In genomic region chr16:5131251-5131922, GRCm38 (mm10) we compare ENCODE assay signal across 9 mouse cellular contexts. TPM values are rescaled to one million over a fixed set of nuclear protein-coding genes. Genes with fewer than 3 reads are reported as not detected.
DNase-seq lines count a peak whose midpoint lies in the region; ATAC-seq and TF ChIP-seq lines count a peak whose summit lies in the region.
"Had no signal": no experiment of that assay in that cellular context is flagged by ENCODE, and none has a peak within 500 bp of the region (broad histone marks: within the 10 kb centered on the region; RNA-seq: fewer than 3 reads in every experiment).

No protein-coding gene starts in this region.

- H3K9ac ChIP-seq in forebrain, postnatal 0 days = no peak overlapping the region
- no peak overlapping the region for H3K9ac ChIP-seq in forebrain, embryonic 16.5 days (replicated peaks; ENCODE audit: low read depth, low read length)
- no peak overlapping the region for H3K9ac ChIP-seq in midbrain, embryonic 11.5 days (ENCODE audit: low read length)
- H3K9ac ChIP-seq in midbrain, embryonic 14.5 days (replicated peaks; ENCODE audit: low read length) = no peak overlapping the region
- H3K9ac ChIP-seq in limb, embryonic 11.5 days (ENCODE audit: low read length) = no peak overlapping the region

- 2% methylated on average over 25 of the region's 25 CpGs for whole genome bisulfite sequencing in forebrain, postnatal 0 days
- 2% methylated on average over 25 of the region's 25 CpGs for WGBS in forebrain, embryonic 16.5 days
- WGBS in midbrain, embryonic 11.5 days = 3% methylated on average over 25 of the region's 25 CpGs
- 3% methylated on average over 25 of the region's 25 CpGs for WGBS in midbrain, embryonic 14.5 days
- 4% methylated on average over 25 of the region's 25 CpGs for WGBS in limb, embryonic 11.5 days
- WGBS in small intestine, adult 2 months = 5% methylated on average over 25 of the region's 25 CpGs

- no peak overlapping the region for H3K27ac ChIP-seq in forebrain, postnatal 0 days (ENCODE audit: low read depth, low read length)
- no peak overlapping the region for H3K27ac ChIP-seq in forebrain, embryonic 16.5 days (ENCODE audit: low read length)
- H3K27ac ChIP-seq in midbrain, embryonic 11.5 days (ENCODE audit: low read depth, low read length) = no peak overlapping the region
- no peak overlapping the region for H3K27ac ChIP-seq in midbrain, embryonic 14.5 days (replicated peaks; ENCODE audit: low read depth, low read length)
- no peak overlapping the region for H3K27ac ChIP-seq in limb, embryonic 11.5 days (replicated peaks; ENCODE audit: low read depth, low read length)
- no peak overlapping the region for H3K27ac ChIP-seq in small intestine, adult 2 months (ENCODE audit: insufficient read depth, low read depth, low read length)

- no peaks in the 10 kb centered on the region for H3K36me3 ChIP-seq in forebrain, postnatal 0 days (ENCODE audit: insufficient read depth)
- no peaks in the 10 kb centered on the region for H3K36me3 ChIP-seq in forebrain, embryonic 16.5 days (ENCODE audit: control insufficient read depth, insufficient read depth)
- H3K36me3 ChIP-seq in midbrain, embryonic 11.5 days (ENCODE audit: control insufficient read depth, insufficient read depth, low read length) = no peaks in the 10 kb centered on the region
- H3K36me3 ChIP-seq in midbrain, embryonic 14.5 days (ENCODE audit: control insufficient read depth, insufficient read depth, low read length) = no peaks in the 10 kb centered on the region
- no peaks in the 10 kb centered on the region for H3K36me3 ChIP-seq in limb, embryonic 11.5 days (ENCODE audit: control insufficient read depth, insufficient read depth, low read length)
- H3K36me3 ChIP-seq in small intestine, adult 2 months (ENCODE audit: control insufficient read depth, insufficient read depth, low read length) = no peaks in the 10 kb centered on the region

- intact Hi-C loops in left cerebral cortex, postnatal 25 days (cut with DNase I) = no loop called here

- H3K4me1 ChIP-seq in forebrain, postnatal 0 days (ENCODE audit: insufficient read depth) = no peaks in the 10 kb centered on the region
- H3K4me1 ChIP-seq in forebrain, embryonic 16.5 days (replicated peaks; ENCODE audit: control insufficient read depth, insufficient read depth, low read length) = peaks cover 7% of the 10 kb centered on the region
- no peaks in the 10 kb centered on the region for H3K4me1 ChIP-seq in midbrain, embryonic 11.5 days (ENCODE audit: control insufficient read depth, insufficient read depth, low read length)
- 0 out of 2 replicates have a peak, but pooled peaks cover 5% of the 10 kb centered on the region for H3K4me1 ChIP-seq in midbrain, embryonic 14.5 days (ENCODE audit: control insufficient read depth, insufficient read depth, low read length)
- 0 out of 2 replicates have a peak, but pooled peaks cover 3% of the 10 kb centered on the region for H3K4me1 ChIP-seq in limb, embryonic 11.5 days (ENCODE audit: control insufficient read depth, insufficient read depth, low read length)
- peaks cover 31% of the 10 kb centered on the region for H3K4me1 ChIP-seq in small intestine, adult 2 months (ENCODE audit: control insufficient read depth, insufficient read depth, insufficient read length, low read length)

- H3K9me3 ChIP-seq in forebrain, postnatal 0 days (ENCODE audit: low read length) = no peaks in the 10 kb centered on the region
- H3K9me3 ChIP-seq in forebrain, embryonic 16.5 days (ENCODE audit: control insufficient read depth, low read length) = no peaks in the 10 kb centered on the region
- H3K9me3 ChIP-seq in midbrain, embryonic 11.5 days (ENCODE audit: control insufficient read depth, low read length) = no peaks in the 10 kb centered on the region
- no peaks in the 10 kb centered on the region for H3K9me3 ChIP-seq in midbrain, embryonic 14.5 days (ENCODE audit: control insufficient read depth, low read length)
- no peaks in the 10 kb centered on the region for H3K9me3 ChIP-seq in limb, embryonic 11.5 days (ENCODE audit: control insufficient read depth, low read length)

- 0 out of 2 replicates have a peak, but pooled peaks have one; percentile 14 for ATAC-seq in forebrain, postnatal 0 days
- ATAC-seq in forebrain, embryonic 16.5 days = no peak
- no peak for ATAC-seq in midbrain, embryonic 11.5 days (ENCODE audit: low FRiP score)
- ATAC-seq in midbrain, embryonic 14.5 days (ENCODE audit: low FRiP score, low TSS enrichment) = no peak
- ATAC-seq in limb, embryonic 11.5 days (ENCODE audit: insufficient number of reproducible peaks, low FRiP score, low TSS enrichment, low read depth) = no peak

- no peak overlapping the region for H3K4me2 ChIP-seq in forebrain, postnatal 0 days (ENCODE audit: low read depth)
- no peak overlapping the region for H3K4me2 ChIP-seq in forebrain, embryonic 16.5 days (ENCODE audit: low read length)
- H3K4me2 ChIP-seq in midbrain, embryonic 11.5 days = no peak overlapping the region
- no peak overlapping the region for H3K4me2 ChIP-seq in midbrain, embryonic 14.5 days (ENCODE audit: low read length)
- H3K4me2 ChIP-seq in limb, embryonic 11.5 days (ENCODE audit: low read depth, severe bottlenecking) = 0 out of 2 replicates have a peak overlapping the region, but pooled peaks have one; percentile 56

- H3K27me3 ChIP-seq in forebrain, postnatal 0 days (ENCODE audit: insufficient read depth, low read length) = peaks cover 43% of the 10 kb centered on the region
- peaks cover 44% of the 10 kb centered on the region for H3K27me3 ChIP-seq in forebrain, embryonic 16.5 days (replicated peaks; ENCODE audit: control insufficient read depth, insufficient read depth, low read length)
- peaks cover 38% of the 10 kb centered on the region for H3K27me3 ChIP-seq in midbrain, embryonic 11.5 days (ENCODE audit: control insufficient read depth, insufficient read depth, low read length)
- H3K27me3 ChIP-seq in midbrain, embryonic 14.5 days (ENCODE audit: control insufficient read depth, insufficient read depth, low read length) = peaks cover 45% of the 10 kb centered on the region
- H3K27me3 ChIP-seq in limb, embryonic 11.5 days (ENCODE audit: control insufficient read depth, insufficient read depth, low read length) = peaks cover 47% of the 10 kb centered on the region
- H3K27me3 ChIP-seq in small intestine, adult 2 months (ENCODE audit: control insufficient read depth, insufficient read depth, low read length) = peaks cover 12% of the 10 kb centered on the region

- H3K4me3 ChIP-seq in forebrain, postnatal 0 days (ENCODE audit: low read depth, low read length) = no peak overlapping the region
- H3K4me3 ChIP-seq in forebrain, embryonic 16.5 days (replicated peaks; ENCODE audit: low read length) = no peak overlapping the region
- H3K4me3 ChIP-seq in midbrain, embryonic 11.5 days (ENCODE audit: low read depth, low read length) = no peak overlapping the region; the same call in 1 of the 2 replicates
- H3K4me3 ChIP-seq in midbrain, embryonic 14.5 days (replicated peaks; ENCODE audit: low read depth, low read length) = no peak overlapping the region
- H3K4me3 ChIP-seq in limb, embryonic 11.5 days (ENCODE audit: low read depth, low read length) = peak overlapping the region; percentile 37; the same call in 1 of the 2 replicates
- H3K4me3 ChIP-seq in small intestine, adult 2 months (ENCODE audit: low read depth, low read length) = peak overlapping the region; percentile 87

- no peak for DNase-seq in forebrain, postnatal 0 days
- peak; percentile 82 for DNase-seq in midbrain, embryonic 11.5 days (ENCODE audit: low spot score, missing footprints)
- DNase-seq in midbrain, embryonic 14.5 days = no peak
- DNase-seq in limb, embryonic 11.5 days (ENCODE audit: low spot score) = peak; percentile 24
- no peak for DNase-seq in ovary, postnatal 10 days (ENCODE audit: low spot score)
- no peak for DNase-seq in left cerebral cortex, postnatal 25 days (ENCODE audit: low spot score in 2 of 2)

- no peak for TF ChIP-seq POLR2A in small intestine, adult 2 months (IDR thresholded peaks at IDR 0.05; ENCODE audit: low read depth, low read length)

- no peak for TF ChIP-seq CTCF in forebrain, postnatal 0 days (IDR thresholded peaks at IDR 0.05; ENCODE audit: low read depth)
- no peak for TF ChIP-seq CTCF in small intestine, adult 2 months (IDR thresholded peaks at IDR 0.05; ENCODE audit: extremely low read depth, insufficient read length, insufficient replicate concordance, low read depth, low read length)

RNA-seq across cellular contexts. Expression of gene Ppl, which starts 0.8 kb away (rescaled TPM):
- total RNA-seq in forebrain, postnatal 0 days (2014; rRNA removed) = 0.08 and 0.10 TPM in 2 replicates
- 0.03 and 0.07 TPM in 2 replicates for polyA plus RNA-seq in forebrain, postnatal 0 days (2015; fragmentation: Nextera tagmentation; extraction: Ambion mirVana)
- polyA plus RNA-seq in forebrain, embryonic 16.5 days (2015; fragmentation: Nextera tagmentation; extraction: Ambion mirVana) = 0.06 and 0.21 TPM in 2 replicates
- polyA plus RNA-seq in midbrain, embryonic 11.5 days (2014; fragmentation: Nextera tagmentation; extraction: Ambion mirVana) = 0.44 and 0.48 TPM in 2 replicates
- 0.04 and 0.20 TPM in 2 replicates for polyA plus RNA-seq in midbrain, embryonic 14.5 days (2014; fragmentation: Nextera tagmentation; extraction: Ambion mirVana)
- polyA plus RNA-seq in limb, embryonic 11.5 days (2014; fragmentation: Nextera tagmentation; extraction: Ambion mirVana) = 1.6 and 1.7 TPM in 2 replicates
- polyA plus RNA-seq in small intestine, adult 2 months (2012; rRNA removed) = 1.1 and 1.6 TPM in 2 replicates
- total RNA-seq in left cerebral cortex, postnatal 25 days (2021) = under 1 TPM; 0.32 to 0.34 TPM
- total RNA-seq: hematopoietic stem cell, adult 5-6 weeks had no signal

RNA-seq across cellular contexts. Expression of gene Sec14l5, which starts 15.5 kb away (rescaled TPM):
- 0.15 and 0.48 TPM in 2 replicates for total RNA-seq in forebrain, postnatal 0 days (2014; rRNA removed)
- 0.05 and 0.08 TPM in 2 replicates for polyA plus RNA-seq in forebrain, postnatal 0 days (2015; fragmentation: Nextera tagmentation; extraction: Ambion mirVana)
- 0.10 and 0.14 TPM in 2 replicates for polyA plus RNA-seq in forebrain, embryonic 16.5 days (2015; fragmentation: Nextera tagmentation; extraction: Ambion mirVana)
- polyA plus RNA-seq in midbrain, embryonic 11.5 days (2014; fragmentation: Nextera tagmentation; extraction: Ambion mirVana) = 0.23 and 0.25 TPM in 2 replicates
- polyA plus RNA-seq in midbrain, embryonic 14.5 days (2014; fragmentation: Nextera tagmentation; extraction: Ambion mirVana) = 0.54 and 1.0 TPM in 2 replicates
- not detected in 2 replicates for polyA plus RNA-seq in limb, embryonic 11.5 days (2014; fragmentation: Nextera tagmentation; extraction: Ambion mirVana)
- polyA plus RNA-seq in small intestine, adult 2 months (2012; rRNA removed) = 0.08 TPM in 1 of 2 replicates, not detected in the other
- 1 to 10 TPM; 3.3 to 4.7 TPM for total RNA-seq in left cerebral cortex, postnatal 25 days (2021)
- total RNA-seq: hematopoietic stem cell, adult 5-6 weeks had no signal

Comparison
In these comparisons a context has a peak if more than half of its experiments do, and no peak if none do; other contexts are left out.
1. DNase-seq: peak in midbrain, embryonic 11.5 days (single experiment) and limb, embryonic 11.5 days (single experiment); none in forebrain, postnatal 0 days (single experiment), midbrain, embryonic 14.5 days (single experiment), ovary, postnatal 10 days (single experiment) and left cerebral cortex, postnatal 25 days (0 of 2).
2. H3K4me3 ChIP-seq: peak in limb, embryonic 11.5 days (single experiment) and small intestine, adult 2 months (single experiment); none in forebrain, postnatal 0 days (single experiment), forebrain, embryonic 16.5 days (single experiment), midbrain, embryonic 11.5 days (single experiment) and midbrain, embryonic 14.5 days (single experiment).